Mouse (Mus musculus) adrenal gland, adult 2 months (tissue): Measurements from ENCODE around the gene Exosc1. TPM values are rescaled to one million over a fixed set of nuclear protein-coding genes. Genes with fewer than 3 reads are reported as not detected.

ENCODE experiments used
- DNase-seq: peaks from one replicate; pipeline ENCODE4 v3.0.0; 2021
- polyA plus RNA-seq: library from polyadenylated mRNA; depleted of rRNA; stranded (reverse); fragments of >200 nt; gene quantifications from 2 replicates; pipeline ENCODE4 v1.2.3, GENCODE M21; 2012; rRNA removed
- total RNA-seq, 2 experiments: library from RNA; stranded (reverse); gene quantifications; 2 replicates each; pipeline ENCODE4 v1.2.3; 2021

Exosc1 gene
- total and polyA plus RNA-seq, 3 experiments, result 9.4 to 31.9 (median 28.2) TPM

DNA sequence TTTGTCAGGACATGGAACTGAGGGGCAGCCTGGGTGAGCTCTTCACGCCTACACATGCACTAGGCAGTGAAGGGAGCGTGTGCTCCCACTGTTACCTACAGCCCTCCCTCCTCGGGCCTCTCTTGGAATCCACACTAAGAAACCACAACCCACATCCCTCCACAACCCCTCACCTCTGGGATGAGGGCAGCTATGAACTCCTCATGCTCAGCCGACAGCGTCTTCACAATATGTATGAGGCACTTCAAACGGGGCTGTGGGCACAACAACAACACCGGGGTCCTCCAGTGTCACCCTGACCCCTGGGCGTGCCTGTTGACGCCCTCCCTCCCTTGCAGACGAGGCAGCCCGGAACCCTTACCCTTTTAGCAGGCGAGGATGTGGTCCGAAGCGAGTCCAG lies 58.9 kb downstream of the Exosc1 start:
- DNase-seq, result no peak

Other genes starting within 250 kb of the Exosc1 start
- 10 to 100 TPM in 1 of 2 experiments, 1 to 10 TPM in 1; 2.9 to 18.1 TPM for gene Slit1, start 189.8 kb downstream of the Exosc1 start, total RNA-seq
- gene Slit1, start 189.8 kb downstream of the Exosc1 start, polyA plus RNA-seq, result 11.9 and 17.9 TPM in 2 replicates
- gene Arhgap19, start 131.4 kb downstream of the Exosc1 start, total RNA-seq, result 1 to 10 TPM; 3.5 to 5.2 TPM
- 0.83 TPM in 2 replicates for gene Arhgap19, start 131.4 kb downstream of the Exosc1 start, polyA plus RNA-seq
- gene Frat1, start 103.5 kb downstream of the Exosc1 start, total RNA-seq, result 10 to 100 TPM in 1 of 2 experiments, 1 to 10 TPM in 1; 3.8 to 10.8 TPM
- 9.7 and 14.7 TPM in 2 replicates for gene Frat1, start 103.5 kb downstream of the Exosc1 start, polyA plus RNA-seq
- 1 to 10 TPM; 1.2 to 2.6 TPM for gene Frat2, start 85.3 kb downstream of the Exosc1 start, total RNA-seq
- gene Frat2, start 85.3 kb downstream of the Exosc1 start, polyA plus RNA-seq, result 5.5 and 6.7 TPM in 2 replicates
- gene Rrp12, start 37.2 kb downstream of the Exosc1 start, total RNA-seq, result 10 to 100 TPM; 13.9 to 15.2 TPM
- gene Rrp12, start 37.2 kb downstream of the Exosc1 start, polyA plus RNA-seq, result 4.3 and 6.6 TPM in 2 replicates
- gene Pgam1, start 21.5 kb downstream of the Exosc1 start, total RNA-seq, result 100 to 1,000 TPM; 804 to 889 TPM
- gene Pgam1, start 21.5 kb downstream of the Exosc1 start, polyA plus RNA-seq, result 521 and 639 TPM in 2 replicates
- 10 to 100 TPM; 26.0 to 26.2 TPM for gene Zdhhc16, start 57 bp upstream of the Exosc1 start, total RNA-seq
- gene Zdhhc16, start 57 bp upstream of the Exosc1 start, polyA plus RNA-seq, result 56.9 and 73.6 TPM in 2 replicates
- gene Mms19, start 47.7 kb upstream of the Exosc1 start, total RNA-seq, result 10 to 100 TPM; 15.9 to 22.0 TPM
- 48.3 and 49.2 TPM in 2 replicates for gene Mms19, start 47.7 kb upstream of the Exosc1 start, polyA plus RNA-seq
- gene Ubtd1, start 48.3 kb upstream of the Exosc1 start, total RNA-seq, result 10 to 100 TPM; 12.8 to 21.1 TPM
- 29.3 and 31.3 TPM in 2 replicates for gene Ubtd1, start 48.3 kb upstream of the Exosc1 start, polyA plus RNA-seq
- gene Ankrd2, start 102.6 kb upstream of the Exosc1 start, total RNA-seq, result under 1 TPM; 0.35 to 0.61 TPM
- 0.16 and 0.27 TPM in 2 replicates for gene Ankrd2, start 102.6 kb upstream of the Exosc1 start, polyA plus RNA-seq
- gene Hoga1, start 112.2 kb upstream of the Exosc1 start, total RNA-seq, result 1 to 10 TPM; 3.7 to 8.0 TPM
- gene Hoga1, start 112.2 kb upstream of the Exosc1 start, polyA plus RNA-seq, result 1.5 and 1.6 TPM in 2 replicates
- under 1 TPM; 0.55 to 0.75 TPM for gene 4933411K16Rik, start 118.8 kb upstream of the Exosc1 start, total RNA-seq
- gene 4933411K16Rik, start 118.8 kb upstream of the Exosc1 start, polyA plus RNA-seq, result 0.09 and 0.12 TPM in 2 replicates
- gene Morn4, start 152.9 kb upstream of the Exosc1 start, total RNA-seq, result 10 to 100 TPM in 1 of 2 experiments, 1 to 10 TPM in 1; 7.5 to 15.5 TPM
- gene Morn4, start 152.9 kb upstream of the Exosc1 start, polyA plus RNA-seq, result 10.6 and 13.0 TPM in 2 replicates
- 10 to 100 TPM; 62.3 to 69.9 TPM for gene Pi4k2a, start 157.0 kb upstream of the Exosc1 start, total RNA-seq
- 43.7 and 44.5 TPM in 2 replicates for gene Pi4k2a, start 157.0 kb upstream of the Exosc1 start, polyA plus RNA-seq
- 100 to 1,000 TPM in 1 of 2 experiments, 10 to 100 TPM in 1; 78.6 to 101 TPM for gene Avpi1, start 195.6 kb upstream of the Exosc1 start, total RNA-seq
- gene Avpi1, start 195.6 kb upstream of the Exosc1 start, polyA plus RNA-seq, result 82.3 and 112 TPM in 2 replicates
- gene Marveld1, start 214.0 kb upstream of the Exosc1 start, total RNA-seq, result 10 to 100 TPM; 30.0 to 56.7 TPM
- 76.2 and 87.1 TPM in 2 replicates for gene Marveld1, start 214.0 kb upstream of the Exosc1 start, polyA plus RNA-seq
- 10 to 100 TPM; 43.6 to 47.9 TPM for gene Zfyve27, start 230.5 kb upstream of the Exosc1 start, total RNA-seq
- 37.6 and 49.2 TPM in 2 replicates for gene Zfyve27, start 230.5 kb upstream of the Exosc1 start, polyA plus RNA-seq